Mouse (Mus musculus): ENCODE measurements around the gene Stard3.

The Stard3 gene

DNA sequence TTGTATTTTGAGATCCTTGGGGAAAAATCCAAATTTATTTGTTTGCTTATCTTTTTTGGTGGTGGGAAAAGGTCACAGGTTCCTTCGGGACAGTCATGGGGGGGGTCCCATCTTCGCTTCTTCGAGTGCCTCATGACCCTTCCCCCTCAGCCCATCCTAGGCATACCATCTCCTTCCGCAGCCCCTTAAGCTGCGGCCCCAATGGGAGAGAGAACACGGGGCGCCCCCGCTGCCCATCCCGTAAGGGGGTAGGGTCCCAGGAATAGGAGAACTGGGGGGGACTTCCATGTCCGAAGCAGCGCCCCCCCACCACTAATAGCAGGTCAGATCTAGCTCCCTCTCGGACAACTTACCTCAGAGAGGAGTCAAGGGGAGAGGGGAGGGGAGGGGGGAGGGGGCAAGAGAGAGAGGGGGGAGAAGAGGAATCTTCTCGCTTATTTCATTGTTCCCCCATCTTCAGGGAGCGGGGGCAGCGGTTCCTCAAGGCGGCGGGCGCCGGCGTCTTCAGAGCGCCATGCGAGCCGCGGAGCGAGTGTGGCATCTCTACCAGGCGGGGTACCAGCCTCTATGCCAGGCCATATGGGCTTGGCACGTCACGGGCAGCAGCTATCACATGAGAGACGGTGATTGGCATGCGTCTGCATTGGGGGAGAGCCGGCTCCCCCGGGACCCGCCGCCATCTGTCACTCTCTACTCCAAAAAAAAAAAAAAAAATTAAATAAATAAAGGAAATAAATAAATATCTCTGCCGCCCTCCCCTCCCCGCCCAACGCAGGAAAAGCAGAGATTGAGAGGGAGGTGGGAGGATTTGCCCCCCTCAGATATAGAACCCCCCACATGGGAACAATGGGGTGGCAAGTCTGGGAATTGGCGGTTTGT is 28.8 kb upstream of the Stard3 start, which contains the start of gene Neurod2:
Neurod2 (minus strand) TSS at position 568 of the 879 bp plus-strand sequence.
- DNase-seq, result no peak

DNA sequence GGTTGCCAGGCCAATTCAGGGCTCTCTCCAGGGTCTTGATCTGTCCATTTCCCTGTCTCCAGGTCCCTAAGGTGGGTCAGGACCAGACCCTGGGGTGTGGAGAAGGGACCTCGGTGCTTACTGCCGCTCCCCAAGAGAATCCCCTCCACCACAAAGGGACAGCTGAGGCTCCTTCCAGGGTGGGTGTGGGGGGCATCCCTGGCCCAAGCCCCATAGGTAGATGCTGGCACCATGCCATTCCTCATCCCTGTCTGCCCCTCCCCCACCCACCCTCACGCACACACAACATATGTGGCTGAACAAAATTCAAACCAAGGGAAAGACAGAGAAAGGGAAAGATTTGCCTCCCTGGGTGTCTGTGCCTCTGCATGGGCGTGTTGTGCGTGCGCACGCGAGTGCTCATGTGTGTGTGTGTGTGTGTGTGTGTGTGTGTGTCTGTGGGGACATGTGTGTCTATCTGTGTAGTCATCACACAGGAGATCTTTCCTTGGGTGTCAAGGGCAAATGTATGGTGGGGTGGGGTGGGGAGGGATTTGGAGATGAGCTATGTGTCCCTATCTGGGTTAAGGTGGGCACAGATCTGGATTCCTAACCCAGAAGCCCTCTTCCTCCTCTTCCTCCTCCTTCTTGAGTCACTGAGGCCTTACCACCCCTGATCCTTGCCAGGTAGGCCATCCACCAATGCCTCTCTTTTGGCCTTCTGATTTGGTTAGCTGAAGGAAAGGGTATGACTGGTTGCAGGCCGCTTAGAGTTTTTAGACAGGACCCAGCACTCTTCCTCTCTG is 28.0 kb upstream of the Stard3 start:
- DNase-seq, result no peak

DNA sequence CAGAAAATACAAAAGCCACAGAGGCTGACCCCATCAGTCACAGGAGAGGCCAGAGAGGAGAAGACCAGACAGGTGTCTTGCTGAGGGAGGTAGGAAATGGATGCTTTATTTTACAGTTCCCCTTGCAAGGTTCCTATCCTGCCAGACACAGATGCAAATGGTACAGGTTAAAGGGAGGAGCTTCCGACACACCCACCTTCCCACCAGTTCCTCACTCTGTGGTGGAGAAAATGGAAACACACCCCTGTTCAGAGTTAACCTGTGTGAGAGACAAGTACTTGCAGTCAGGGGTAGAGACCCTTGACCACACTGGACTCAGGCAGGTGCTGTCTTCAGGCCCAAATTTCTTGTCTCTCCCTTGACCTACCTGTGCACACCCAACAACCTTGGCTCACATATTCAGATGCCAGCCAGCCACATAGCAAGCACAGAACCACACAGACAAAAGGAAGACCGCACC is 27.4 kb upstream of the Stard3 start:
- no peak for DNase-seq

DNA sequence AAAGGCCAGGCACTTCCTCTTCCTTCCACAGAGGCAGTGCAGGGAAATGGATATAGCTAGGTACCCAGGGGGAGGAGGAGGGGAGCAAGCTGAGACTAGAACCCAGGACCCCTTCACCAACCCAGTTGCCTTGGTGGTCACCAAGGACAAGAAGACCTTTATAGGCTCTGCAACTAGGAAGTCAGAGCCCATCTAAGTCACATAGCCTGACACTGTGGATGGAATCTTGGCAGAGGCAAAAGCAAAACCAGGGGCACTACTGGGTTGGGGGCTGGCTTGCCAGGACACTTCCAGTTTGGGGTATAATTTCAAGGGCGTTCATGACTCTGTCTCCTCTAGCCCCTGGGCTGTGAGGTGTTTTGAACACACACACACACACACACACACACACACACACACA is 26.8 kb upstream of the Stard3 start:
- DNase-seq, result no peak

DNA sequence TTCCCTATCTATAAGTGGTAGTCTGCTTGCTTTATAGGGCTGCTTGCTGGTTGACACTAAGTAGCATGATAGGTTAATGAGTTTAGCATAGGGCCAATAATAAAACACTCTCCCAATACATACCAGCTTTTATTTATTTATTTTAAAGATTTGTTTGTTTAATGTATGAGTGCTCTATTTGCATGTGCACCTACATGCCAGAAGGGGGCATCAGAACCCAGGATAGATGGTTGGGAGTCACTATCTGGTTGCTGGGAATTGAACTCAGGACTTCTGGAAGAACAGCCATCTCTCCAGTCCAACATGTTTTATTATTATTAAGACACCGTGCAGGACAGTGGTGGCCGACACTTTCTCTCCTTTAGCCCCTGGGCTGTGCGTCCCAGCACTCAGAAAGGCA is 26.0 kb upstream of the Stard3 start:
- DNase-seq, result no peak

DNA sequence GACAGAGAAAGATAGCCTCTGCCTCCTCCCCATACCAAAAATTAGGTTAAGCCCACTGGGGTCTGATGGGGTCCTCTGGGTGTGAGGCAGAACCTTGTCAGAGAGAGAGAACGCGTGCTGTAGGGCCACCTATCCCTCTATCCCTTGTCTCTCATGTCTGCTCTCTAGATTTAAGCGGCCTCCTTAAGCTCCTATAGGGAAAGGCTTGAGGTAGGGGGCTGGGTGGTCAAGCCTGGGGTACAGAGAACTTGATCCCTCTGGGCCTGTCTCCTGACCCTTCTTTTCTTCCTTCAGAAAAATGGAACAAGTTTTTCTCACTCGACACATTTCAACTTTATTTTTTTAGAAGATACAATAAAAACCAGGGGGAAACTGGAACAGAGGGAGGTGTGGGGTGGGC is 25.3 kb upstream of the Stard3 start:
- no peak for DNase-seq

DNA sequence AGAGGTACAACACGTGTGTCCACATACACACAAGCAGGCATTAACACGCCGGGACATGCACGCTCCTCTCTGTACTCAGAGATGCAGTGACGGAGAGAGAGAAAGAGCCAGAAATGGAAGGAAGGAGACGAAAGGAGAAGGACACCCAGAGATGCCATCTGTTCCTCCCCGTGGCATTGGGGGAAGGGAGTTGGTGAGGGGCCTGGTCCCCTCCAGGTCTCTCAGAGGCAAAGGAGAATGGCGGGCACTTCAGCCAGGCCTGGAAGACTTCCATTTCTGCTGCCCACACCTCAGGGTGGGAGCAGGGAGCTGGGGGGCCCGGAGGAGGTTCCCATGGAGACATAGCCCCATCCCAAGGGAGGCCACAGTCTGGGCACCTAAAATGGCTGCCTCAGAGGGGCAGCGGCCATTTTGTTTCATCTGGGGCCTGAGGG is 24.9 kb upstream of the Stard3 start:
- no peak for DNase-seq

DNA sequence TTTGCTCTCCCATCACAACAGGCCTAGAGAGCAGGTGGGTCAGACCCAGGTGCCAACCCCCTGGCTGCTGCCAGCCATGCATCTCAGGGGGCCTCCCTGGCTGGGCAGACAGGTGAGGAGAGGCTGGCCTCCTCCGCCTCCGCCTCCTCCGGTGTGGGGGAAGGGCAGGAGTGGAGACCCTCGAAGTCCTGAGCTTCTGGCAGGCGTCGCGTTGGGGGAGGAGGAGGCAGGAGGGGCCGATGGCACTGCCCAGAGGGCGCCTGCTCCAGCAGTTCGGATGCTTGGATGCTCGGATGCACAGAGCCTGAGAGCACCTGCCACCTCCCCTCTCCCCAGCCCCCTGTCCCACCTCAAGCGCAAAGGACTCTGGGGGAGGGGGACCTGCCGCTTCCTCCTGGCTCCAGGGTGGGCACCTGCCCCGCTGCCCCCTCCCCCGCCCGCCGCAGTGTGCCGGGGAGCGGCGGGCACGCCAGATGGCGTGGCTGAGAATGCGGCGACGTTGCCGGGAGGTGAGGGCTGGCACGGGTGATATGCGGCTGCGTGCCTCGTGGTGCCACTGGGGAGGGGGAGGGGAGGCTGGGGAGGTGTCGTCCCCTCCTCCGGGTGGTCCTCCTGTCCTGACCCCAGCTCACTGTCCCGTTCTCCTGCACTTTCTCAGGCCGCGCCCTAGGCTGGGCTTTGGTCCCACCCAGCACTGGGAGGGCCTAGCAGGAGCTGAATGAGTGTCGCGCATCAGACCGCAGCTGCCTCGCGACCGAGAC is 24.0 kb upstream of the Stard3 start:
- DNase-seq, result no peak

DNA sequence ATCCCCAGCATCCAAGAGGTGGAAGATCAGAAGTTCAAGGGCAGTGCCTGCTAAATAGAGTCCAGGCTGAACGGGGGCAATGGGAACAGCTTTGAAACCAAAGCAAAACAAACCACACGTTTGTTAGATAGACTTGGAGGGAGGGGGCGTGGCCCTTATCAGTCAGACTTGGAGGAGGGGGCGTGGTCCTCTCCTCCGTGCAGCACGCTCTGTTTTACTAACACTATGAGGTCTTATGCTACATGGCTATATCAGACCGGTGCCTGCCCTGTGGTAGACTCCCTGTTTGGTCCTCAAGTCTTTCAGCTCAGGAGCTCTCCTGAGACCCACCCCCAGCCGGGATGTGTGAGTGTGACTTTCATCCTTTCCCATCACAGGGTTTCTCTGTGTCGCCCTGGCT is 22.9 kb upstream of the Stard3 start:
- DNase-seq, result no peak

DNA sequence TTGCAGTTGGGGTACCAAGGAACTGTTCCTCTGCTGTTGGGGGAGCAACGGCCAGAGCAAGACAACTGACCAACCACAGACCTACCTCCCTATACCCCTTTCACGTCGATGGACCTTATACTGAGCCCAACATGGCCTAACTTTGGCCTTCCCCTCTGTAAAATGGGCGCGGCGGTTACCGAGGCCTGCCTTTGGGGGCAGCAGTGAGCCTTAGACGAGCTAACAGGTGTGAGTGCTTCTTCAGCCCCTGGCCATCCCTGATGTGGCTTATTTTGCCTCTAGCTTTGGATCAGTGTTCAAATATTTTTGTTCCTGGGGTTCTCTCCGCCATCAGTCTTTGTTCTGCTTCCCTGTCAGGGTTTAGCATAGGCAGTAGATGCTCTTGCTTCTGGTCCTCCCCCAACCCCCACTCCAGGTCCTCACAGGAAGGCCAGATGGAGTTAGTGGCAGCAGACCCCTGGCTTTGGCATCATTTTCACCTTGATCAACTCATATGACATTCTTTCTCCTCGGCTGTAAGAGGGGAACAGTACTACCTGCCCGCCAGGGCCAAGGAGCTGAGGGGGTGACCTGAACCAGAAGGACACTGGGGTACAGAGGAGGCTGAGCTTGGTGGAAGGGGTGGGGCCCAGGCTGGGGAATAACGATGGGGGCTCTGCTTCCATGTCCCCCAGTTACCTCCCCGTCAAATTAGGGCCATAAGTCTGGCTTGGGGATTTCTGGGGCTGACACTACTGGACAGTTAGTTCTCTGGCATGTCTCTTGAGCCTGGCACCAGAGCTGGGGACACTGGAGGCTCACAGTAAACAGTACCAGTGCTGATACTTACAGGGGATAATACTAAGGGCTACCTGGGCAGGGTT is 21.7 kb upstream of the Stard3 start:
- DNase-seq, result peak; percentile 37

DNA sequence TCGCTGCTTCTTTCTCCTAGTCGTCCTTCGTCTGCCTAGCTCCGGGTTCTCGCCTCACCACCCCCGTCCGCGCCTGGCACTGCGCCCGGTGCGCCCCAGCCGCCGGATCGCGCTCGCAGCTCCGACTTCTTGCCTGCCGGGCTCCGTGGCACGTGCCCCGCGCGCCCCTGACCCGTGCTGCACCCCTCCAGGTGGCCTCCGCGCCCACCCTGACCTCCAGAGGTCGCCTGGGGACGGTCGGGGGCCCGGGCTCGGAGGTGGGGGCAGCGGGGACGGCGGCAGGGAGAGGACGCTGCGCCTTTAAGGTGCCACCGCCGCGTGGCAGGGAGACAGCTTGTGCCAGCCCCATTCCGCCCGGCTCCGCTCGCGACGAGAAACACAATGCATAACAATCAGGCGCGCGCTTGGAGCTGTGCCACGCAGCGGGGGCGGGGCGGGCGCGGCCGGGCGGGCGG is 19.6 kb upstream of the Stard3 start:
- DNase-seq, result peak; percentile 52

DNA sequence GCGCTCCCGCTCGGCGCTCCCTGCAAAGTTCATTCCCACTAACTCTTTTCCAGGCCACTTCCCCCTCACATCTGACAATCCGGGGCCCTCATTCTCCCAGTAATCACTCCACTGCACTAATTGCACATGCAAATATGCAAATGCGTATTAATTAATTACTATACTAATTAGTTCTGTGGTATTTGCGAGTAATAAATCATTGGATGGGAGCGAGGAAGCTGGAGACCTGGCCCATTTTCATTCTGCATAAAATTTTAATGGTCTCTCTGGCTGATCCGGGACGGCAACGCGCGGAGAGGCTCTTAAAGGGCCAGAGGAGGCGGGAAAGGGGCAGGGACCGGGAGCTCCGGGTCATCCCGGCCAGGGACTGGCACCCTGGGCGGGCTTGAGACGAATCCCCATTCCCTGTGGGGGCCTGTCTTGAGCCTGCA is 19.1 kb upstream of the Stard3 start:
- DNase-seq, result no peak

DNA sequence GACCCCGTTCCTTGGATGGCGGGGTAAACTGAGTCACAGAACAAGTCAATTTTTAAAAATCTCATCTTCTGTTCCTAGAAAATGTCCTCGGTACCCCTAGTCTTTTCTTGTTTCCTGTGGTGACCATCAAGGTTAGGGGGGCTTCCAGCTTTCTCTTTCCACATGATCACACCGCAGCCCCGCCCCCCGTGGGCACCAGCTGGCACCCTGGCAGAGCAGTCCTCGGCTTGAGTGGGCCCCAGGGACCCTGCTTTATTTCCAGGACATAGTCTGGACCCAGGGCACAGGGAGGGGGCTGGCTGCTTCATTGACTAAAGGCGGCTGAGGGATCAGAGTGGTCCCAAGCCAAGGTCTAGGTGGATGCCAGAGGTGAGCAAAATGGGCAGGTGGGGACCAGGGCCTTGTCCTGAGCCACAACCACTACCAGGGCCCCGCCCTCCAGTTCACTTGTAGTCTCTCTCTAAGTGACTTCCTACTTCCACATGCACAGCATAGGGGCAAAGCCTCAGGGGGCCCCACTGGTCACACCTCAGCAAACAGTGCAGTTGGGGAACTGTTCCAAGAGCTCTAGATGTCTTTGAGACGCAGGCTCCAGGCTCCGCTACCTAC is 18.4 kb upstream of the Stard3 start:
- no peak for DNase-seq

DNA sequence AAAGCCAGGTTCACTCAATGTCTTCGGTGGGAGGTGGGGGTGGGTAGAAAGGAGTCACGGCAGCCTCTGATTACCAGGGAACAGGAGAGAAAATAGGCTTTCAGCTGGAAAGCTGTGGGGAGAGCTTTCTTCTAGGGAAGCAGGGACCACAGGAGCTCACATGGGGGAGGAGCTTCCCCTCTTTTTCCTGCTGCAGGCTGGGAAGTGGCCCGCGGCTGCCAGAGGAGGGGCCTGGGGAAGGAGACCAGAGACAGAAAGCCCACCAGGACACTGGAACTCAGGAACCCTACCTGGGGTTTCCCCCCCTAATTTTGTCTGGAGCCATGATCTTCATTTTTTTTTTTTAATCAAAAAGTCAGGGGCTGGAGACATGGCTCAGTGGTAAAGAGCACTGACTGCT is 17.6 kb upstream of the Stard3 start:
- no peak for DNase-seq

DNA sequence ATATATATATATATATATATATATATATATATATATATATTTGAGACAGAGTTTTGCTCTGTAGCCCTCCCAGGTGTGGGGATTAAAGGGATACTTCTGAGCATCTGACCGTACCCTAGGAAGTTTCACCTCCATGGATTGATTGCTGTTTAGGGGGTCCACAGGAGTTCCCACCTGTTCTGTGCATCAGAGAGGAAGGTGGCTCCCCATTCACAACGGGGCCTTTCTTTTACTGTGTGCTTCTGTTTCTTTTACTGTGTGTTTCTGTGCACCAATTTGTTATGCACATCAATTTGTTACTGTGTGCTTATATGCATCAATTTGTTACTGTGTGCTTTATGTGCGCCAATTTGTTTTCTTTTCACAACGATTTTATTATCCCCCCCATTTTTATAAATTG is 17.0 kb upstream of the Stard3 start:
- no peak for DNase-seq

DNA sequence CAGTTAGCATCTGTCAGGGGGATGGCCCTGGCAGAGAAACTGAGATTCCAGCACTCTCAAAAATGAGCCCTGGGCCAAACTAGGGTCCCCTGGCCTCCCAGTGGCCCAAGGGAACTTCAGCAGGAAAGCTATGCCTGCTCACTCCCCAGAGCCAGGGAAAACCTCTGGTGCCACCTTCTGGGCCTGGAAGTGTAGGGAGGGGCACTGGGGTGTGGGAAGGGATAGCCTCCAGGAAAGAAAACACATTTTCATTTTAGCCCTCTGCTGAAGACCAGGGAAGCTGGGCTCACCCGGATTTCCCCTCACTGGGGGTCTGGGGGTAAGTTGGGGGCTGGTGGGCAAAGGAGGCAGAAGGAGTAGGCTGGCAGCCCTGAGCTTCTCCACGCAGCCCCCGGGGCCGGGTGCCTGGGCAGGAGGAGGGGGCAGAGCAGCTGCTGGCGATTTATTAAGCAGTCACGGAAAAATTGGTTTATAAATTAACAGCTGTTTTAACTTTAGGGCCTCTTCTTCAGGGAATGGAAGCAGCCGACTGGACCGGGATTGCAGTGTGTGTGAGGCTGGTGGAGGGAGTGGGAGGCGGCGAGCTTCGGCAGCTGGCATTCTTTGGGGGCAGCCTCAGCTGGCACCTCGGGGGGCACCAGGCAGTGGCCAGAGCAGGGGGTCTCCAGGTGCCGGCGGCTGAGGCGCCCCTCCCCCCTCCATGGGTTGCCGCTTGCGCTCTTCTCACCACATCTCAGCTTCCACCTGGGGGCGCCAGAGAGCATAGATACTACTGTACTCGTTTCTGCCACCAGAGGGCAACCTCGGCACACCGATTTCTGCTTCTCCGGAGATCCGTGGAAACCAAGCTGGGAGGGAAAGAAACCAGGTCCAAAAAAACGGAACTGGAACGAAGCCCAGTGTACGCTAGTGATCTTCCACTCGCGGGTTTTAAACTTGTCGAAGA is 15.9 kb upstream of the Stard3 start:
- DNase-seq, result peak; percentile 96

DNA sequence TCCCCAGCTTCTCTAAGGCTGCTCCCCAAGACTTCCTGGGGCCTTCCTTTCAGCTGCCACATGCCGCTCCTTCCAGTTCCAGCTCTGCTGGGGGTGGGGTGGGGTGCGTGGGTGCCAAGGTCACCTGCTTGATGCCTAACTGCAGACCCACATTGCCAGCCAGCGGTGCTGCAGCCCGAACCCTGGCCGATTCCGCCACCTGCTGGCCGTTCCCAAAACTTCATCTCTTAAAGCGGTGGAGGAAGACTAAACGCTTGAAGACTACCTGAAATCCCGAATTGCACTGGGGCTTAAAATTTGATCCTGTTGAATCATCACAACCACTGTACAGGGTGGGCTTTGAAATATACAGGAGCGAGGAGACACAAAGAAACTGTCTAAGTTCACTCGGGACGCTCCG is 12.9 kb upstream of the Stard3 start:
- DNase-seq, result peak; percentile 85

DNA sequence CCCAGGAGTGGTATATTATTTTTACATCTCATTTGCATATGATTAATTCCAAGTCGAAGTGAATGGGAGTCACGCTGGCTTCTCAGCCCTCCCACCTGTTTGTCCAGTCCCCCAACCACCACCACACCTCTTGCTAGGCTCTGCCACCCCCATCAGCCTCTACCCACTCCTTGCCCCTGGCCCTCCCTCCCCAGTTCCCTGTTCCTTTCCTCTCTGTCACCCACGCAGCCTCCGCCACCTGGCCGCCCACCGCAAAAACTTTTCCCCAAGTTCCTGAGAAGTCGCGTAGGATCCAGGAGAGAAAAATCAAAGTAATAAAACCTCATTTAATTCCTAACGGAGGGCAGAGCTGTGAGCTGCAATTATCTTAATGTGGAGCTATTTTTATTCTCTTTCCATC is 12.0 kb upstream of the Stard3 start:
- no peak for DNase-seq

DNA sequence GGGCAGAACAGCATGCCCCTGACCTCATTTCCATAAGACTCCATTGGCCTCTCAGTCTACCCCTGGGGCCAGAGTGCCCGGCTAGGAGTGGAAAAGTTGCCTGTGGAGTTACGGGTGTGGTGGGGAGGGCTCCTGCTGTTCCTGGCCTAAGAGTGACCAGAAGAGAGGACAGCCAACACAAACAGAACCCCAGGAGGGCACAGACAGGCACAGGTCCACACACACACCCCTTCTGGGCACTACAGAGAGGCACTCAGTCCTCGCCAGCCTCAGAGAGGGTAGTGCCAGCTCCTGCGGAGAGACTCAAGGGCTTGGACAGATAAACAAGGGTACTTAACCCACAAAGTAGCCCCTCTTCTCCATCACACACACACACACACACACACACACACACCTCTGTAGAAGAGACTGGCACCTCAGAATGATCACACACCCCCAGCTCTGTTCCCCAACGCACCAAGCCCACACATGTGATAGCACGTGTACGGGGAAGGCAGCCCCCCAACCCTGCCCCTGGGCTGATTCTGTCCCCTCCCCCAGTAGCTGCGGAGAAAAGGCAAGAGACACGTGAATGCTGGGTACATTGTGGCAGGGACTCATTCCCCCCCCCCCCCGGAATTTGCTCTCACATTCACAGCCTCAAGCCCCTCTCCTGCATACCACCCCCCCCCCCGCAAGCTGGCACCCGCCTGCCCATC is 10.6 kb upstream of the Stard3 start:
- DNase-seq, result peak; percentile 62

Measured in lung, postnatal 36 days (tissue).